Comparison of ENCODE assay signal across 17 mouse cellular contexts in the genomic region with DNA sequence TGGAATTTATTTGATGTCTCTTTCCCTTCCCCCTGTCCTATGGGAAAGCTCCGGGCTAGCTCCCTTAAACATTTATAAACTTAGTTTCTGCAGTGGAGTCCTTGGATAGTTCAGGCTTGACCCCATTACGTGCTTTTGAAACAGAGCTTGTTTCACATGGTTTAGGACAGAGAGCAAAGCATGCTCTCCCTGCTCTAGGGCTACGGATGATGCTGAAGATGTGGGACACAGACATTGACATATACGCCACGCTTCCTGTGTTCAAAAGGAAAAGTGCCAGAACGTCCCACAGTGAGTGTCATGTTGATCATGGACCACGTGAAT.
DNase-seq lines count a peak whose midpoint lies in the region; ATAC-seq and TF ChIP-seq lines count a peak whose summit lies in the region.
"Had no signal": no experiment of that assay in that cellular context is flagged by ENCODE, and none has a peak within 500 bp of the region (broad histone marks: within the 10 kb centered on the region; RNA-seq: fewer than 3 reads in every experiment).

No protein-coding gene starts in this region.

- no peak overlapping the region for H3K27ac ChIP-seq in hindbrain, postnatal 0 days
- no peak overlapping the region for H3K27ac ChIP-seq in hindbrain, embryonic 11.5 days (ENCODE audit: low read depth, low read length)
- H3K27ac ChIP-seq in limb, embryonic 11.5 days (replicated peaks; ENCODE audit: low read depth, low read length) = peak overlapping the region; percentile 60; the same call in 1 of the 2 replicates
- H3K27ac ChIP-seq in neural tube, embryonic 13.5 days (replicated peaks) = no peak overlapping the region
- H3K27ac ChIP-seq: forebrain, embryonic 12.5 days; heart, embryonic 15.5 days; hindbrain, embryonic 12.5 days; liver, embryonic 14.5 days had no signal

- 0 out of 2 replicates have a peak, but pooled peaks have one; percentile 7 for ATAC-seq in hindbrain, postnatal 0 days
- ATAC-seq in hindbrain, embryonic 11.5 days (ENCODE audit: low FRiP score) = no peak
- 0 out of 2 replicates have a peak, but pooled peaks have one; percentile 6 for ATAC-seq in limb, embryonic 11.5 days (ENCODE audit: insufficient number of reproducible peaks, low FRiP score, low TSS enrichment, low read depth)
- no peak for ATAC-seq in neural tube, embryonic 13.5 days (ENCODE audit: low read depth)
- ATAC-seq: intestine, postnatal 0 days; Patski had no signal

- H3K4me2 ChIP-seq in hindbrain, postnatal 0 days (ENCODE audit: low read depth, low read length) = no peak overlapping the region
- no peak overlapping the region for H3K4me2 ChIP-seq in hindbrain, embryonic 11.5 days (replicated peaks; ENCODE audit: low read depth, low read length)
- peak overlapping the region; percentile 36 for H3K4me2 ChIP-seq in limb, embryonic 11.5 days (ENCODE audit: low read depth, severe bottlenecking)
- 0 out of 2 replicates have a peak overlapping the region, but pooled peaks have one; percentile 0 for H3K4me2 ChIP-seq in neural tube, embryonic 13.5 days
- H3K4me2 ChIP-seq: forebrain, embryonic 12.5 days; heart, embryonic 15.5 days; hindbrain, embryonic 12.5 days had no signal

- no peaks in the 10 kb centered on the region for H3K9me3 ChIP-seq in hindbrain, postnatal 0 days (ENCODE audit: low read length)
- no peaks in the 10 kb centered on the region for H3K9me3 ChIP-seq in hindbrain, embryonic 11.5 days (ENCODE audit: control insufficient read depth, low read length)
- no peaks in the 10 kb centered on the region for H3K9me3 ChIP-seq in limb, embryonic 11.5 days (ENCODE audit: control insufficient read depth, low read length)
- H3K9me3 ChIP-seq in neural tube, embryonic 13.5 days = no peaks in the 10 kb centered on the region
- H3K9me3 ChIP-seq: forebrain, embryonic 12.5 days; heart, embryonic 15.5 days; hindbrain, embryonic 12.5 days had no signal

- H3K27me3 ChIP-seq in hindbrain, postnatal 0 days (ENCODE audit: insufficient read depth, low read length) = no peaks in the 10 kb centered on the region
- no peaks in the 10 kb centered on the region for H3K27me3 ChIP-seq in hindbrain, embryonic 11.5 days (ENCODE audit: control insufficient read depth, insufficient read depth, low read length)
- H3K27me3 ChIP-seq in limb, embryonic 11.5 days (ENCODE audit: control insufficient read depth, insufficient read depth, low read length) = no peaks in the 10 kb centered on the region
- H3K27me3 ChIP-seq in neural tube, embryonic 13.5 days = no peaks in the 10 kb centered on the region
- H3K27me3 ChIP-seq: forebrain, embryonic 12.5 days; heart, embryonic 15.5 days; hindbrain, embryonic 12.5 days had no signal

- no peaks in the 10 kb centered on the region for H3K4me1 ChIP-seq in hindbrain, postnatal 0 days (ENCODE audit: insufficient read depth, low read length)
- no peaks in the 10 kb centered on the region for H3K4me1 ChIP-seq in hindbrain, embryonic 11.5 days (replicated peaks; ENCODE audit: control insufficient read depth, insufficient read depth, low read length)
- H3K4me1 ChIP-seq in limb, embryonic 11.5 days (ENCODE audit: control insufficient read depth, insufficient read depth, low read length) = peaks cover 19% of the 10 kb centered on the region
- peaks cover 7% of the 10 kb centered on the region for H3K4me1 ChIP-seq in neural tube, embryonic 13.5 days (replicated peaks)
- H3K4me1 ChIP-seq: heart, embryonic 15.5 days had no signal

- no peak overlapping the region for H3K4me3 ChIP-seq in hindbrain, postnatal 0 days (ENCODE audit: low read length)
- no peak overlapping the region for H3K4me3 ChIP-seq in hindbrain, embryonic 11.5 days (ENCODE audit: low read depth, low read length)
- no peak overlapping the region for H3K4me3 ChIP-seq in limb, embryonic 11.5 days (ENCODE audit: low read depth, low read length)
- H3K4me3 ChIP-seq in neural tube, embryonic 13.5 days = no peak overlapping the region
- H3K4me3 ChIP-seq: forebrain, embryonic 12.5 days; heart, embryonic 15.5 days; hindbrain, embryonic 12.5 days had no signal

- no peak overlapping the region for H3K9ac ChIP-seq in hindbrain, postnatal 0 days (replicated peaks; ENCODE audit: low read length)
- no peak overlapping the region for H3K9ac ChIP-seq in hindbrain, embryonic 11.5 days (ENCODE audit: low read depth, low read length)
- H3K9ac ChIP-seq in limb, embryonic 11.5 days (ENCODE audit: low read length) = no peak overlapping the region
- no peak overlapping the region for H3K9ac ChIP-seq in neural tube, embryonic 13.5 days
- H3K9ac ChIP-seq: forebrain, embryonic 12.5 days; heart, embryonic 15.5 days; hindbrain, embryonic 12.5 days; liver, embryonic 14.5 days had no signal

- no peaks in the 10 kb centered on the region for H3K36me3 ChIP-seq in hindbrain, postnatal 0 days (ENCODE audit: insufficient read depth, low read length)
- no peaks in the 10 kb centered on the region for H3K36me3 ChIP-seq in hindbrain, embryonic 11.5 days (ENCODE audit: control insufficient read depth, insufficient read depth, low read length)
- H3K36me3 ChIP-seq in limb, embryonic 11.5 days (ENCODE audit: control insufficient read depth, insufficient read depth, low read length) = no peaks in the 10 kb centered on the region
- H3K36me3 ChIP-seq in neural tube, embryonic 13.5 days = no peaks in the 10 kb centered on the region
- H3K36me3 ChIP-seq: forebrain, embryonic 12.5 days; heart, embryonic 15.5 days; hindbrain, embryonic 12.5 days had no signal

- DNase-seq in hindbrain, postnatal 0 days (ENCODE audit: low spot score) = no peak
- no peak for DNase-seq in hindbrain, embryonic 11.5 days (ENCODE audit: low spot score)
- DNase-seq in lung, postnatal 10 days = peak; percentile 27
- no peak for DNase-seq in lung, adult 18-20 months
- no peak for DNase-seq in limb, embryonic 11.5 days (ENCODE audit: low spot score)
- no peak for DNase-seq in cerebellum, adult 11-12 months
- DNase-seq in spleen, postnatal 4 days (ENCODE audit: low spot score in 2 of 2) = no peak
- DNase-seq: B cell, adult 2 months; cerebellum, postnatal 25 days; thymus, adult 2 months had no signal

- WGBS in hindbrain, postnatal 0 days = 57% methylated on average over 7 of the region's 7 CpGs
- 49% methylated on average over 7 of the region's 7 CpGs for WGBS in hindbrain, embryonic 11.5 days
- 12% methylated on average over 7 of the region's 7 CpGs for WGBS in limb, embryonic 11.5 days
- 32% methylated on average over 7 of the region's 7 CpGs for WGBS in neural tube, embryonic 13.5 days

- TF ChIP-seq CTCF in hindbrain, postnatal 0 days (IDR thresholded peaks at IDR 0.05; ENCODE audit: low read depth) = no peak

Comparison
In these comparisons a context has a peak if more than half of its experiments do, and no peak if none do; other contexts are left out.
1. ATAC-seq: peak in hindbrain, postnatal 0 days (single experiment) and limb, embryonic 11.5 days (single experiment); none in hindbrain, embryonic 11.5 days (single experiment) and neural tube, embryonic 13.5 days (single experiment).
2. H3K4me2 ChIP-seq: peak in limb, embryonic 11.5 days (single experiment) and neural tube, embryonic 13.5 days (single experiment); none in hindbrain, postnatal 0 days (single experiment) and hindbrain, embryonic 11.5 days (single experiment).